Mouse (Mus musculus): ENCODE results near the gene Fam172a.

The Fam172a gene

DNA sequence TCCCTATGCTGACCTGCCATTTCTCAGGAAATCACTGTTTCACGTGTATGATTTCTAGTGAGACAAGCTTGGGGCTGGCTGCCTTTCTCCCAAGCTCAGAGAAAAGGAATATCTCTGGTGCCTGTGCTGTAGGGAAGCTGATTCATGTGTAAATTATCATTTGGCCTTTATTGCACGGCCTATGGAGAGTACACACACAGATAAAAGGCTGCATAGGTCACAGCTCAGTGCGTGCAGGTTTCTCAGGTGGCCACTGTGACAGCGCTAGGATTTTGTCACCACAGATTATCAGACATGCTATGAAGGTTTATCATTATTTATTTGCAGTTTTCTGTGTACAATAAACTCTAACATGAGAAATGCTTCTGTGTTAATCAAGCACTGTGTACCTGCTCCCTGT, 408.8 kb downstream of the Fam172a start:
- DNase-seq, result no peak

DNA sequence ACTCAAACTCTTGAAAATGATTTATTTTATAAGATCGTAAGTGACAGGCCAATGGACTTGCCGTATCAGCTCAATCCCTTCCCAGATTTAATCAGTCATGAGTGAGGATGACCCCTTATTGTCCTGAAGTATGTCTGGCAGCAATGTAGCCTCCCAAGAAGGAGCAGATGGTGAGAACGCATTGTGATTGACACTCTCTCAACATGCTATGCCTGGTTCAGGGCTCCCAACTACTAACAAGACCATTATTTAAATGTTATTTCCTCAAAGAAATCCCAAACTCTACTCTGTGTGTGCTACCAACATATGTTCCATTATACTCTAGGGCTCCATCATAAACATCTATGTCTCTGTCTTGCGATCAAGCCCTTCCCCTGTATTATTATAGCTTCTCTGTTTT, 412.1 kb downstream of the Fam172a start:
- no peak for DNase-seq

DNA sequence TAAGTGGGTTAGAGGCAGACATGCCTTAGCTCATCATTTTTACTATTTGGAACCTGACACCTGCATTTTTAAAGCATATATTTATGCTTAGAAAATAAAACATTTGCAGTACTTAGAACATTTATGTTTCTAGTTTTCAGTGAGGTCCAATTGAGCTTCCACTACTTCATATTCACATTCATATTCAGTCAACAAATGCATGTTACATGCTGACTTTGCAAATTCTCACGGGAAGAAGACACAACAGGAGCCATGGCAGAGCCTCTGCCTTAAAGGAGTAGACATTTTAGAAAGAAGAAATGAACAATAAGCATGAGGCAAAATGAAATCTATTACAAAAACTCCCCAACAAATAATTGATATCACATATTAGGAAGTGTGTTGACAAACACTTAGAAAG, 416.9 kb downstream of the Fam172a start:
- no peak for DNase-seq

DNA sequence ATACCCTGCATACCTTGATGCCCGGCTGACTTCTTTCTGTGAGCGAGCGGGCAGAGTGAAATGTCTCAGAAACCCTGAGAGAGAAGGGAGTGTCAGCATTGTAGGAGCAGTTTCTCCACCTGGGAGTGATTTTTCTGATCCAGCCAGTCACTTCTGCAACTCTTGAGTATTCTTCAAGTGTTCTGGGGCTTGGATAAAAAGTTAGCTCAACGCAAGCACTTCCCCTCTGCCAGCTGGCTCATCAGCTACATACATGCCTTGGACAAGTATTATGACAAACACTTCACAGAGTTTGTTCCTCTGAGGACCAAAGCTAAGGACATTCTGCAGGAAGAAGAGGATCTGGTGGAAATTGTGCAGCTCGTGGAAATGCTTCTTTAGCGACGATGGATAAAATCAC, 420.2 kb downstream of the Fam172a start:
- no peak for DNase-seq

- DNase-seq, result no peak
Measured at GRCm38 (mm10) chr13:78123911-78124426, 422.1 kb downstream of the Fam172a start.

DNA sequence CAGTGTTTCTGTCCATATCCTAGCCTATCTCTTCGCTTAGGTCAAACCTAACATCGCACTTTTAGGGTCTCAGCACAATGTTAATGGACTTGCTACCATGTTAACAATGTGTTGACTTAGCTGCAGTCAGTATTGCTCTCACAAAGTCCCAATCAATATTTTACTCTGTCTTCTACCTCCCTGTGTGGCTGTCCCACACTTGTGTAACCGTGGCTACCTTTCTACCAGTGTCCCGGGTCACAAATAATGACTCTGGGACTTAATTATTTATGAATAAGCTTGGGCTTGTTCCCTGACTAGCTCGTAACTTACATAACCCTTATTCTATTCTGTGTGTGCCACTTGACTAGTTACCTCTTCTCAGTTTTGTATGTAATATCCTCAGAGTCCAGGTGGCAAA, 455.6 kb downstream of the Fam172a start:
- no peak for DNase-seq

DNA sequence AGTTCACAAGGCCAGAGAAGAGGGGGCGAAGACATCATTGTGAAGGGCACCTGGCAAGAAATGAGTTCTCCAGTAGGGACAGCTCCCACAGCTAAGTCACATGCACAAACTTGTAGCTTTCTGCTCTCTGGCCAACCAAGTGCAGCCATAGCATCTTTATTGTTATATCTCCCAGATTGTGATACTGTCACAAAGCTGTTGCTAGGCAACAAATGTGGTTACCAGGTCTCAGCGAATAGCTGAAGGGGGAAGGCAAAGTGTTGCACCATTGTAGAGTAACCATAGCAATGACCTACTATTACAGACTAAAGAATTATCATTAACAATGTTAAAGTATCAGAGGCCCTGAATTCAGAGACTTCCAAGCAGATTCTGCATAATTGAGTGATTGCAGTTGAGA, 460.3 kb downstream of the Fam172a start:
- no peak for DNase-seq

GRCm38 (mm10) chr13:78163087-78163958, 461.5 kb downstream of the Fam172a start:
- peak; percentile 98 for DNase-seq

DNA sequence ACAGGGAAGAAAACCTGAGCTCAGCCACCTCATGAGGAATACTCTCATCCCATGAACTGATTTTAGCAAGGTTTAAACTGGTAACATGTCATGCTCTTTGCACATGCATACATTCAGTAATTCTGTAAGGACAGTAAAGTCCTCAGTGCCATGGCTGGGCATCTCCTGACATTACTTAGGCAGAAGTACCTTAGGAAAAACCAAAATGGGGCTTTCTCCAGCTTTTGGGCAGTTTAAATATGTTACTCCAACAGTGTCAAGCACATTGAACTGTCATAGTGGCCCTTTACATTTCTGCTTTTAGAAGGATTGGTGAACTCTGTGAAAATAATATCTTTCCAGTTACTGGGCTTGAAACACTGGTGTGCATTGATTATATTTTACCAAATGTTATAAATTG, 463.1 kb downstream of the Fam172a start:
- DNase-seq, result no peak

DNA sequence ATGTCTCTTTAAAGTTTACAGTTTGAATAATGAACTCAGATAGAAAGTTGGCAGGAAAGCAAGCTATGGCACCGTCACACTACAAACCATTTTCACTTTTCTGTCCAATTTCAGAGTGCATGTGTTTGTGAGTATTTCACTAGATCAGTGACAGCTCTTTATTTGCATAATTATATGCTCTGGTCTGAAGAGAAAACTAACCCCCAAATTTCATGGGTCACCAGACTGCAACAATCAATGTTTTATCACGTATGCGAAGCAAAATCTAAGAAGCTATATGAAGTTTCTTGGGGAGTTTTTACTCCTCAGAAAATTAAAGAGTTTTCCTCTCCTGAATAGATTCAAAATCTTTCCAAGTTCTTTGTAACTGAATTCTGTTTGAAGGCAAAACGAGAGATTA, 466.3 kb downstream of the Fam172a start:
- no peak for DNase-seq

DNA sequence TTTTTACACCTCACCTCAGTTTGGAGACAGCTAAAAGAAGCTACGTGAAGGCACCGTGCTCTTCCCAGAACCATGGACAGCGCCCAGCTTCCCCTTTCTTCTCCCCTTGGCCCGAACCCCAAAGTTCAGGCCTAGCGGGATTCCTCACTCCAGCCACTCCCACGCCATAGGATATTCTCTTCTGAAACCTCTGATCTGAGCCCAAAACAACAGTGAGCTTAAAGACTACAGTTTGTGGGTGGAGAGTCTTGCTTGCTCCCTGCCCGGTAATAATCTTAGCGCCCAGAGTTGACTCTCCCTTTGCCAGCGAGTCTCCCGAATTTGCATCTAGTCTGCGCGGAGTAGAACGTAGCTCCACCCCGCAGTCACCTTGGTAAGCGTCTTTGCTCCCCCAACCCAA, 469.5 kb downstream of the Fam172a start:
- no peak for DNase-seq

- DNase-seq, result no peak
Measured at GRCm38 (mm10) chr13:78171984-78172636, 470.3 kb downstream of the Fam172a start.

DNA sequence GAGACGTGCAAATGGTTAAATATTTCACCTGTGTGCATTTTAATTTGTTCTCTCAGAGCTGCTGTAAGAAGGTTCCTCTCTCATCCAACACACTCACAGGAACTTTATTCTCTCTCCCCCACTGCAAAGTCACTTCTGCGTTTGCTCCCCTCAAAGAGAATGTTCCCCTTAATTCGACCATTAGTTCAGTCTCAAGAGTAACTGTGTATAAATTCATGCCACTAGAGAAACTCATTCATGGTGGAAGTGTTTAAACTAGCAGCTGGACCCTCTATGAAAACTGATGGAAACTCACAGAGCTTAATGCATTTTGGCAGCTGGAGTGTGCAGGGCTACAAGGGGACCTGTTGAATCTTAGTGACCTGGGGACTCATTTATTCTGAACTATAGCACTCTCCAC, 471.0 kb downstream of the Fam172a start:
- DNase-seq, result no peak

- no peak for DNase-seq
Measured at GRCm38 (mm10) chr13:78174191-78174590, 472.4 kb downstream of the Fam172a start.

GRCm38 (mm10) chr13:78174891-78175290, 473.1 kb downstream of the Fam172a start:
- DNase-seq, result no peak

DNA sequence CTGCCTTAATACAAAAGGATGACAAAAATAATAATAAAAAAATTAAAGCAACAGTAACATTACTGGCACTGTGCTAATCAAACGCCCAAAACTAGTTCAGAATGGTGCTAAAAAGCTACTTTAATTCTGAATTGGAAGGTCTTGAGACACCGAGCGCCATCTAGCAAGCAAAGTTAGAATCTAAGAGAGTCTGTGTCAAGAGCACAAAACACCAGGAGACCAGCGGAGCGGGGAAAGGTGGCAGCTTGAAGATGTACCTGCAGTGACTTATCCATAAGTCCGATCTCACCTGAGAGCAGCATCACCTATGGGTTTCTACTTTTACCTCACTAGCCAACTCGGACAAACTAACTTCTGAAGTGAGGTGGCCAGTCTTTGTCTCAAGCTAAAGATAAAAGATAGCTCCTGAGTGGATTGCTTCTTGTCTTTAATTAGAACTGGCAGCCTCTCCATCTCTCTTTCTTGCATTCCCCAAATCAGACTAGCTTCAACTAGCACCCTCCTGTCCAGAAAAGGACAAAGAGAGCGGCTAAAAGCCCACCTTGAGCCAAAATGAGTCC, 474.1 kb downstream of the Fam172a start:
- no peak for DNase-seq

DNA sequence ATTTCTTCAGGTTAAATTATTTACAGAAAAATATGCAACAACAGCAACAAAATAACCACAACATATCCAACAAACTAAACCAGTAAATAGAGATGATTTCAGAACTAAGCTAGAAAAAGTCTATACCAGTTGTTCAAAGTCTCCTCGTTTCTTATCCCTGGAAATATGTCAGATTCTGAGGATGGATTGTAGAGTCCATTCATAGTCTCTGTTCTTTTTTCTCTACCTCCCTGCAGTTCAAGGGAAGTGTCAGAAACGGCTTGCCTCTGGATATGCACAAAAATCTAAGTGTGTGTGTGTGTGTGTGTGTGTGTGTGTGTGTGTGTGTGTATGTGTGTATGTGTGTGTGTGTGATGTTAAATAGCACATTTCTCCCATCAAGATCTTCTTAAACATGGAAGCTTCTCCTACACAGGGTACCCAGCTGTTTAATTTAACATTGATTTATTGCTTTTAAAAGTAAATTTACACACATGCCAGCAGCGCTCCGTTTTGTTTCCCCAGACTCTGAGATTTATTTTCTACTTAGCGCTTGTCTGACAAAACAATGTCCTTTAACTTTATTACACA, 475.6 kb downstream of the Fam172a start:
- DNase-seq, result no peak

- no peak for DNase-seq
Measured at GRCm38 (mm10) chr13:78178021-78178420, 476.2 kb downstream of the Fam172a start.

GRCm38 (mm10) chr13:78178771-78179170, 476.9 kb downstream of the Fam172a start:
- no peak for DNase-seq

- no peak for DNase-seq
Measured at GRCm38 (mm10) chr13:78179312-78180097, 477.7 kb downstream of the Fam172a start.

DNA sequence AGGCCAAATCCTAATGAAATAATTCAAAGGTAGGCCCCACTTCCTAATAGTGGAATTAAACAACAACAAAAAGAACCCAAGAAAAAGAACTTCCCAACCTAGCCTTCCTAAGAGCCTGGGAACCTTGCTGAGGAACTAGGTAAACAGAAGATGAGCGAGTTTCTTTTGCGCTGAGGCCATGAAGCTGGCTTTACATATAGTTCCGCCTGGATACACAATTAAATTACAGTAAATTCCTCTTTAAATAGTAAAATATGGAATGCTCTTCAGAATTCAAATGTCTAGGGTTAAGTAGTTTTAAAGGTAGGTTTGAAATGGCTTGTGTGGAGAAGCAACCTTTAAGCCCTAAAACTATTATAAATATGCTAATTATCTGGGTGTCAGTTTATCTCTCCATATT, 478.4 kb downstream of the Fam172a start:
- no peak for DNase-seq

DNA sequence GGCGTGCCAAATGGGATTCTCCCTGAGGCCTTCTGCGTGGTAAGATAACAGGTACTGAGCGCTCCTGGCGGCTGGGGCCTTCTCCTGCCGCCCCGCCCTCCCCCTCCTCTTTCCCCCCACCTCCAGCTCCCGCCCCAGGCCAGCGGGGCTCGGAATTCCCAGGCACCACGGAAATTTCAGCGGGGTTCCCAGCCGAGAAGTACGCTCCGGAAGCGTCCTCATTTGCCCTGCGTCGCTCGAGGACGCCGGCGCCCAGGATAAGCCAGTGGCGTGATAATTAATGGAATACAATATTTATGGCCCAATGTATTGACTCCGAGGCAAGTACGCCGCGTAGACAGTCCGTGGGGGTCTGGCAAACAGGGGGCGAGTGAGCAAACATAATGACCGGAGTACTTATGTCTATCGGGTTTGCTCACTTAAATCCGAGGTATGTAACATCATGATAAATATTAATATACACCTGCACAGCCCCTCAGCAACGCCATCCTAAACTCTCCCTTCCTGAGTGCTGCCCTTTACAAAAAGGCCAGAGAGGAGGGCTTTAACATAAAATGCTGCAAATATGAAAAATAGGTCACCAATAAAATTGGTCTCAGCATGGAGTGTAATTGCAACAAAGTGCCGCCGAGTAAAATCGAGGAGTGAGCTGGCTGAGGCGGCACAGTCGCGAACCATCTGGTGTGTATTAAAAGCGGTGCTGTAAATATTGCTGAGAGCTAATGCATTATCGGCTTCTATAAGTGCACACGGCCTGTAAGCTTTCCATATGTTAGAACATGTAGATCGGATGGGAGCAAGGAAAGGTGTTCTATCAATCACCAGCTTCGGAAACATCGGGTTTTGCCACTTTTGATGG, 479.5 kb downstream of the Fam172a start:
- DNase-seq, result peak; percentile 86
